Mouse (Mus musculus) cerebellum, adult 18-20 months (tissue): ENCODE measurements around the gene Gm28035.

Source experiments
- DNase-seq, 2 experiments: peaks; one replicate each; pipeline ENCODE4 v3.0.0; 2021

Gene Gm28035

DNA sequence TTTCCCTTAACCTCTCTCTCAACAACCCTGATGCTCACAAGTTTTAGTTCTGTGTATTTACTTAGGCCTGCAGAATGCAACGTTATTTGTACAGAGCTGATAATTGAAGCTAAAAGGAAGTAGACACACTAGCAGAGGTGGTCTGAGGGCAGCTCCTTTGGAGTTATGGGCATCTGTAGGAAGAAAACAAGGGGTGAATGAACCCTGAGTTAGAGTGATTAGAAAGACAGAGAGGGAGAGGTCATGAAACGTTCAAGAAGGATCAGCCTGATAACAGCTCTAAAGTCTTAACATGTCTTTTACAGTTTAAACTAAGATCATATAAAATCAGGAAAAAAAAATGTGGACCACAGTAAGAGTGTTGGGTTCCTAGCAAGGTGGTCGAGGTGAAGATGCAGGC lies 69.0 kb downstream of the Gm28035 start:
- no peak for DNase-seq

DNA sequence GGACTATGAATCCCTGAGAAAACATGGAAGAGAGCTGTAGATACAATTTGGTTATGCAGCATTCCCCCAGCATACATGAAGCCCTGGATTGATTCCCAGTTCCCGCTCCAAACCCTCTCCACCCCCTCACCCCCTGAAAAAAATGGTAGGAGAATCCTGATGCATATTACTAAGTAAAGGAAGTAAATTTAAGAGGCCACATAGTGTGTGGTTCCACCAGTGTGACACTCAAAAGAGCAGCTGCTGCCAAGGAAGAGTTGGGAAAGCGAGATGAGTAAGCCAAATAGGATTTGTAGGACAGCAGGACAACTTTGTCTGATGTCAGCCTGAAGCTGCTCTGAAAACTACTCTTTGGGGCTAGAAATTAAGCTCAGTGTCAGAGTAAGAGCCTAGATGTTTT lies 71.1 kb downstream of the Gm28035 start:
- no peak for DNase-seq

DNA sequence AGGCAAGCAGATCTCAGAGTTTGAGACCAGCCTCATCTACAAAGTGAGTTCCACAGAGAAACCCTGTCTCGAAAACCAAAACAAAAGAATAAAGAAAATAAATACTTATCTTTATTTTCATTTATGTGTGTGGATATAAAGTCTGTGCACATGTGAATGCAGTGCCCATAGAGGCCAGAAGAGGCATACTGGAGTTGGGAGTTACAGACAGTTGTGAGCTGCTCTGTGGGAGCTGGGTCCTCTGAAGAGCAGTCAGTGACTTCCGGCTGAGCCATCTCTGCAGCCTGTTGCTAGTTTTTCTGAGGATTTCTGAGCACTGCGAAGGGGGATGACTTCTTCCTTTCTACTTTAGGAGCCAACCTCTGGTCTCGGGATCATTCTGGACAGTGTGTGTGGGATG lies 75.8 kb downstream of the Gm28035 start:
- no peak for DNase-seq

- DNase-seq: no peak
Measured at GRCm38 (mm10) chr2:30316955-30317354, 76.6 kb downstream of the Gm28035 start.

DNA sequence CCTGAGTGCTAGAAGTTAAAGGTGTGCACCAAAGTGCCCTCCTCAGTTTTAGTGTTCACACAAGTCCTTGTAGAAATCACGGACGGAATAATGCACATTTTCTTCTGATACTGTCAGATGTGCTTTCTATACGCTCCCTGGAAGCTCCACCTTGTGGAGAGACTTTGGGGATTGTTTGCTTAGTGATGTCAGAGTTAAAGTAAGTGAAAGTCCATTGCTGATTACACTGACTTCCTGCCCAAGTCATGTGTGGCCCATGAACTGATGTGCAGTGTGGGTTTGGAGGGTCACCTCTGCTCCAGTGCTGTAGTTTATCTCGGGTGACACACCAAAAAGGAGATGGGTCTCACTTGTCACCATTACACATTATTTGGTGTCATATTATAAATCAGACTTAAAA lies 78.9 kb downstream of the Gm28035 start:
- no peak for DNase-seq

- no peak for DNase-seq
Measured at GRCm38 (mm10) chr2:30323111-30323510, 82.7 kb downstream of the Gm28035 start.

GRCm38 (mm10) chr2:30325296-30325695 lies 84.9 kb downstream of the Gm28035 start:
- DNase-seq: no peak

DNA sequence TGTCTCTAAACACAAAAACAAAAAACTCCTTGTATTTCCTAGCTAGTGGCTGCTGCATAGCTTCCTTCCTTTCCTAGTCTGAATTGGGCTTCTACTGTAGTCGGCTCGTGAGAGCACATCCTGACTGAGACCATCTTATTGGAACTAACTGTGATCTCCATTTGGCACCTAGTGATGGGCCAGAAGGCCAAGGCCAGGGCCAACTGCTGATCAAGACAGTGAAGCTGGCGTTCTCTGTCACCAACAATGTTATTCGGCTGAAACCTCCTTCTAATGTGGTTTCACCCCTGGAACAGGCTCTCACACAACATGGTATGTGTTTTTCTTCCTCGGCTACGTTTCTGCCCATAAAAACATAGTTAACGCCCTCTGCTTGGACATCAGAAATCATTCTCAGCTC lies 86.9 kb downstream of the Gm28035 start:
- DNase-seq: peak; percentile 49 to 58

GRCm38 (mm10) chr2:30328791-30329190 lies 88.4 kb downstream of the Gm28035 start:
- no peak for DNase-seq
